Mouse (Mus musculus) C2C12 (cell line): ENCODE measurements around the gene Pax8.

ENCODE experiments used
- CEBPB ChIP-seq: IDR thresholded peaks from one replicate; pipeline ENCODE4 v1.6.1; 2011; ENCODE audit warnings: low read depth, mild to moderate bottlenecking, control low read depth, moderate library complexity
- CTCF ChIP-seq: IDR thresholded peaks from one replicate; pipeline ENCODE4 v1.5.1; 2011; ENCODE audit not compliant: control insufficient read depth, insufficient read depth, insufficient read length
- FOSL1 ChIP-seq: IDR thresholded peaks from one replicate; pipeline ENCODE4 v1.8.0; 2011; ENCODE audit warnings: mild to moderate bottlenecking, low read length; ENCODE audit not compliant: poor library complexity, insufficient read depth, severe bottlenecking
- MAX ChIP-seq: IDR thresholded peaks from one replicate; pipeline ENCODE4 v1.6.1; 2011; ENCODE audit warnings: mild to moderate bottlenecking, control low read depth
- USF1 ChIP-seq: IDR thresholded peaks from one replicate; pipeline ENCODE4 v1.6.1; 2011; ENCODE audit warnings: low read depth, mild to moderate bottlenecking, control low read depth, moderate library complexity

GRCm38 (mm10) chr2:24467156-24467555 lies 8.2 kb downstream of the Pax8 start:
- TF ChIP-seq CTCF (no peak), MAX (no peak), CEBPB (no peak), FOSL1 (no peak), USF1 (no peak)
